Mouse (Mus musculus): ENCODE results near the gene Gm11032.
A peak's percentile ranks its signal among the peaks of the same experiment; 100 is the strongest.
"Not testable (repeated sequence)": the region's sequence is repeated elsewhere in the genome, so short reads cannot be mapped to it uniquely, and the experiment has no call there.

The Gm11032 gene

DNA sequence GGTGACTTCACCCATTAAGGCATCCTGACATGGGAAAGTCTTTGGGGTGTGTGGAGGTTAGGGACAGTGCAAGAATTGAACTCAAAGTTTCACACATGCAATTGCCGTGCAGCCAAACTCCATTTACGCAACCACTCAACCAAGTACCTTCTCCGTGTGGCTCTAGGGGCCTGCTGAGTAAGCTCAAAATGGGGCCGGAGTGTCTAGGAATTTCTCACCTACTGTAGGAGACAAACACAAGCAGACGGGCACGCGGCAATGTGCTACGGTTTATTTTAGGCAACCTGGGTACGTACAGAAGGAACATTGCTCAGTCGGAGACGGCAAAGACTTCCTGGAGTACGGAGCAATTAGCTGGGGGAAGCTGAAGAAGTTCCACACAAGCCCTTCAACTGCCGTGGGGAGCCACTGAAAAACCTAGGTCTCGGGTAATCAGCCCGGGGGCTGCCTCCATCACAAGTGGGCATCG is at the start of gene Gm11032:
Gm11032 (plus strand) TSS at position 51 of the 469 bp plus-strand sequence.
- DNase-seq (ENCODE audit: low spot score): no peak

DNA sequence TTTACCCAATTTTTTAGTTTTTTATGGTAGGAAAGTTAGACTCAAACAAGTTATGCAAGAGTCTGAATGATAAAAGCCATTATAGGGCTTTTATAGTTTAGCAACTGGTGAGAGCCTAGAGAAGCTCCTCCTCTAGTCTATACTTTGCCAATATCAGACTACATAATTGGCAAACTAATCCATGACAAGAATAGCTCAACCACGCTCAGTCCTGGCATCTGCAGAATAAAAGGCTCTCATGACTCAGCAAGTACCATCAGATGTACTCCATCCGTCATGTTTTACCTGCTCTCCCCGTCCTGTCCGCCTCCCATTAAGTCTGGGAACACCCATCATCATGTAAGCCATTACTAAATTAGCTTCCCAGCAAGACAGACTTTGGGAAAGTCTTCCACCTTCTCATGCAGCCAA is 48.4 kb upstream of the Gm11032 start:
- no peak for DNase-seq (ENCODE audit: low spot score)

DNA sequence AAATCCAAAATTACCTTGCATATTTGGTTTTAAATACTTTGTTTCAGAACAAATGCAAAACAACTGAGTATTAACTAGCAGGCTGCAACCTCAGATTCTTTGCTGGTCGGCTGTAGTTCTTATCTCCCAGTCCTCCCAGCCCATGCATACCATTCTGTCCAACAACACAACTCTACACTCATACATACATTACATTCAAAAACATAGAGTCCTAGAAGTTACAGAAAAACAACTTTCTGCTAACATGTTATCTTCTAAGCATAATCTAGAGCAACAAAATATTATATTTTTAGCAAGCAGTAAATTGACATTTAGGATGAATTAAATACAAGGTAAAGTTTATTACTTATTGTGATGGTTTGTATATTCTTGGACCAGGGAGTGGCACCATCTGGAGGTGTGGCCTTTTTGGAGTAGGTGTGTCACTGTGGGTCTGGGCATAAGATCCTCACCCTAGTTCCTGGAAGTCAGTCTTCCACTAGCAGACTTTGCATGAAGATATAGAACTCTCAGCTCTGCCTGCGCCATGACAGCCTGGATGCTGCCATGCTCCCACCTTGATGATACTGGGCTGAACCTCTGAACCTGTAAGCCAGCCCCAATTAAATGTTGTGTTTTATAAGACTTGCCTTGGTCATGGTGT is 43.7 kb upstream of the Gm11032 start:
- DNase-seq (ENCODE audit: low spot score): not testable (repeated sequence)

DNA sequence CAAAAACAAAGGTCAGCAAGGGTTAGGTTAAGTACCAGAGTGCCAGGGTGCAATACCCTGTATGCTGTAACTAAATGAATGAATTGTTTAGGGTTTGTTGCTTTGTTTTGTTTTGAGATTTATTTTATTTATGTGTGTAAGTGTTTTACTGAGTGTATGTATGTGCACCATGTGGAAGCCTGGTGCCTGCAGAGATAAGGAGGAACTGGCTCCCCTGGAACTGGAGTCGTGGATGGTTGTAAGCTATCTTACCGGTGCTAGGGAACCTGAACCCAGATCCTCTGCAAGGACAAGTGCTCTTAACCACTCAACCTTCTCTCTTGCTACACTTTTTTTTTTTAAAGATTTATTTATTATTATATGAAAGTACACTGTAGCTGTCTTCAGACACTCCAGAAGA is 42.8 kb upstream of the Gm11032 start:
- no peak for DNase-seq (ENCODE audit: low spot score)

DNA sequence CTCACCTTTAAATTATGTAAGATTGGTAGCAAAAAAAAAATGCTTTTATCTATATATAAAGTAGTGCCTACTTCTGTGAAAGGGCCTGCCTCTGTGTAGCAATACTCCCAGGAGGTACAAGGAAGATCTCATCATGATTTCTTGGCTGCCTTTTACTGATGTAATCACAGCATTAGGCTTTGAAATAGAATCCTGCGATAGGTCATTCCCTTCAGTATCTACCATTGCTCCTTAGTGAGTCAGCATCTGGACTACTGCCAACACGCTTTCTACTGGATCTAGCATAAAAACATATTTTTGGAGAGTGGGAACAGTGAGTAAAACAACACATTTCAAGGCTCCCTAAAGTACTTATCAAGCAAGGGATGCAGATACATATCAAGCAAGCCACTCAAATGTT is 41.2 kb upstream of the Gm11032 start:
- DNase-seq (ENCODE audit: low spot score): no peak

DNA sequence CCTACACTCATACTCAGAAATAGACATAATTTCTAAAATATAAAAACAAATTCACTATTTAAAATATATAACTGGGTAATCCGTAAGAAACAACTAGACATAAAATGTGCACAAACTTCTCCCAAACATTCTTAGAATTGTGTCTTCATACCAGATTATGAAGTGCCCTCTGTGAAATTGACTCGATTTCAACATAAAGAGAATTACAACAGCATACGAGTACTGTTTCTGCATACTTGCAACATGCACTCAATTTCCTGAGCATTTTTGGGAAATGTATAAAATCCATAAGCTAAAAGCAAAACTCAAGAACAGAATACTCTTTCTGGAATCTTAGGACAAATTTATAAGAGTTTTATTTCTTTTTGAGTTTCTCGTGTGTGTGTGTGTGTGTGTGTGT is 28.1 kb upstream of the Gm11032 start:
- DNase-seq (ENCODE audit: low spot score): no peak

DNA sequence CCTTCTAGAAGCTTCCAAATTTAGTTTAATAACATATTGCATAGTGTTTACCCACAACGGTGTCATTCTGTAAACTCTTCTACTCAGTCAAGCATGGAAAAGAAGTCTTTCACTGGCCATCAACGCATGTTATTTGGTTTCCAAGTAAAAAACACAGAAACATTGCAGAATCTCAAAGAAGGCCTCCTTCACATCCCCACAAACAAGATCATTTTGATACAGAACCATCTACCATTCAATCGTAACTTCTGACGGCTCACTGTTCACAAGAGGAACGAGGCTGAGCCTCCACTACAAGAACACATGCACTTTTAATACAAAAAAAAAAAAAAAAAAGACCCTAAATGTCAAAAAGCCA is 26.4 kb upstream of the Gm11032 start:
- DNase-seq (ENCODE audit: low spot score): no peak

DNA sequence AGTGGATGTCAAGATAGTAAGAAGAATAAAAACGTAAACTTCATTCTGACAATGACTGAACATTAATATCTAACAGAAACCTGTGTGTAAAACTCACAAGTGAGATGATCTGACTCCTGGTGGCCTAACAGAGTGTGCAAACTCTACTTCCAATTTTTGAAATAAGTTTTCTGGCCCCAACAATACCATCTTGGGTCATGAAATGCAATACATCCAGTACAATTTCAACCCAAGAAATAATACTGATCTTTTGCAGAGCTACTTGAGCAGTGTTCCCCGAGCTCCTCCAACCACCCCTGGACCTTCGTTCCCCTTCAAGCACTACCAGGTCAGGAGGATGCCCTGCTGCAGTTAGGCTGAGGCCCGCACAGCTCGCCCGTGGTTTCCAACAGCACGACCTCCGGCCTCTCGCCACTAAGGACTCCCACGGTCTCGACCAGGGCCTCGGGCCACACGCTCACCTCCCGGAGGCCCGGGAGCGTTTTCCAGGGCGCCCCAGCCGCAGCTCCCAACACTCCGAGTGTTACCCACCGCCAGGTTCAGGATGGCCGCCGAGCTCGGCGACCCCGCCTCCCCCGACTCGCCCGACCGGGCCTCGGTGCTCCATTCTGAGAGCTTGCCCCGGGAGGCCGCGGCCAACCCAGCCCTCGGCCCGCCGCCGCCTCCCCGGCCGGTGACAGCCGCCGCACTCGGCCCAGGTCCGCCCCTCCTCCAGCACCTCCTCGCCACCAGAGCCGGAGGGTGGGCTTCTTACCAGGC is 25.8 kb upstream of the Gm11032 start:
- DNase-seq (ENCODE audit: low spot score): no peak

DNA sequence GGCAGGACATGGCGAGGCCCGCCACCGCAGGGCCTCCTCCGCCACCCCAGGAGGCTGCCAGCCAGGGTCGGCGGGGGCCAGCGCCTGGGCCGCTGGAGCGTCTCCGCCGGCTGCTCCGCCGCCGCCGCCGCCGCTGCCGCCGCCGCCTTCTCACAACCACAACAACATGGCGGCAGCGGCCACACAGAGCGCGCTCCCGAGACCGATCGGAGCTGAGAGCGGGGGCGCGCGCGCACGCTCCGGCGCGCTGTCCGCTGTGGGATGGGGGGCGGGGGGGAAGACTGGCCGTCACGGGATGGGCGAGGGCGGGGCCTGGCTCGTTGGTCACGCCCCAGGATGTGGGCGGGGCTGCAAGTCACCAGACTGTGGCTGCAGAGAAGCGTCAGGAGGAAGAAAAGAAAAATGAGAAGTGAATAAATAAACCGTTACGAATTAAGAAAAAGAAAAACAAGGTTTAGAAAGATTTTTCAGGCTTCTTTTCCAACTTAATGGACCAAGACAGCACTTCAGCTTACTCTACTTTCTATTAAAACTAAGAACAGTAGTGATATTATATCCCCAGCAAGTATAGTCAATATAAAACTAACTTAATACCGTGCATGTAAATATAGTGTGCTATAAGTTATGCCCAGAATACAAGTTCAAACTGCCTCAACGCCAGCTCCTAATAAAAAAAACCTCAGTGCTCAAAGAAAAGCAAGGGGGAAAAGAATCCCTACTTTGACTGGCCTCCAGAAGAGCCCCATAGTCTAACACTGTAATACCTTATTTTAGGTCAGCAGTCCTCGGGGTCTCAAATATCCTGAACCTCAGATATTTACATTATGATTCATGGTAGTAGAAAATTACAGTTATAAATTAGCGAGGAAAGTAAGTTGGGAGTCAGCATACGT is 25.0 kb upstream of the Gm11032 start, which contains the start of gene Mtmr3:
Mtmr3 (minus strand) TSS at position 256 of the 893 bp plus-strand sequence.
- DNase-seq (ENCODE audit: low spot score): peak; percentile 88

DNA sequence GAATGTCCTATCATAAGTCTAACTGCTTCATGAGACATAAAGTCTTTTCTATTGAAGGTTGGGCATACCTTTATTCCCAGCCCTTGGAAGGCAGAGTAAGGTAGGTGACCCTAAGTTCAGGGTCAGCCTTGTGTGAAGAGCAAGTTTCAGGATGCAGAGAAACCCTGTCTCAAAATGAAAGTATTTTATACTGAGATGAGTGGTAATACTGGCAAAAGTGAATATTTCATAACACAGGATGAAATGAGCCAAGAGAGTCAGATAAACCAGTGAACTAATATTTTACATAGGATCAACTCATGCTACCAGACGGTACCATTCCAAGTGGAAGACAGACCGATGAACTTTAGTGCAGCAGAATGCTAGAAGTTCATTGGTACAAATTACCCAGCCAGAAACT is 21.5 kb upstream of the Gm11032 start:
- no peak for DNase-seq (ENCODE audit: low spot score)

DNA sequence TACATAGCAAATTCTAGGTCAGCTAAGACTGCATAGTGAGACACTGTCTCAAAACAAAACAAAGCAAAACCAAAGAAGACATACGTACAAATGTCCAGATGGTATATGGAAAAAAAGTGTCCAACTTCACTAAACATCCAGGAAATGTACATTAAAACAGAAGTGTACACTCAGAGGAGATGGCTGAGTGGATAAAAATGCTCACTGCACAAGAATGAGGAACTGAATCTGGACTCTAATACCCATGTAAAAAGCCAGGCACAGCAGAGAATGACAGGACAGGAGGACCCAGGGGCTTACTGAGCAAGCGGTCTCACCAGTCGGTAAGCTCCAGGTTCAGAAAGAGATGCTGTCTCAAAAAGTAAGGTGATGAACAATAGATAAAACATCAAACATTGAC is 20.0 kb upstream of the Gm11032 start:
- DNase-seq (ENCODE audit: low spot score): no peak

DNA sequence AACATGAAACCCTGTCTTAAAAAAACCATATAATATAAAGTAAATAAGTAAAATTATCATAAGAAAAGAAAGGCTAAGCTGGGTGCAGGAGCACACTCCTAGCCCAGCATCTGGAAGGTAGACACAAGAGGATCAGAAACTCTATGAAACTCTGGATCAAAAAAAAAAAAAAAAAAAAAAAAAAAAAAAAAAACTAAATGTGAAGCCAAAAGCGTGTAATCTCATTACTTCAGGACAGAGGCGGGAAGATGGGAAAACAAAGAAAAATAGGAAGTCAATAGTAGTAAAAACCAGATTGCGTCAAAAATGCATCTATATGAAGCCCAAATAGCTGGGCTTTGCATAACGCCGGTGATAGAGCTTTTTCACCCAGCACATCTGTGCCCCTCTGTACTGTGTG is 18.0 kb upstream of the Gm11032 start:
- DNase-seq (ENCODE audit: low spot score): no peak

DNA sequence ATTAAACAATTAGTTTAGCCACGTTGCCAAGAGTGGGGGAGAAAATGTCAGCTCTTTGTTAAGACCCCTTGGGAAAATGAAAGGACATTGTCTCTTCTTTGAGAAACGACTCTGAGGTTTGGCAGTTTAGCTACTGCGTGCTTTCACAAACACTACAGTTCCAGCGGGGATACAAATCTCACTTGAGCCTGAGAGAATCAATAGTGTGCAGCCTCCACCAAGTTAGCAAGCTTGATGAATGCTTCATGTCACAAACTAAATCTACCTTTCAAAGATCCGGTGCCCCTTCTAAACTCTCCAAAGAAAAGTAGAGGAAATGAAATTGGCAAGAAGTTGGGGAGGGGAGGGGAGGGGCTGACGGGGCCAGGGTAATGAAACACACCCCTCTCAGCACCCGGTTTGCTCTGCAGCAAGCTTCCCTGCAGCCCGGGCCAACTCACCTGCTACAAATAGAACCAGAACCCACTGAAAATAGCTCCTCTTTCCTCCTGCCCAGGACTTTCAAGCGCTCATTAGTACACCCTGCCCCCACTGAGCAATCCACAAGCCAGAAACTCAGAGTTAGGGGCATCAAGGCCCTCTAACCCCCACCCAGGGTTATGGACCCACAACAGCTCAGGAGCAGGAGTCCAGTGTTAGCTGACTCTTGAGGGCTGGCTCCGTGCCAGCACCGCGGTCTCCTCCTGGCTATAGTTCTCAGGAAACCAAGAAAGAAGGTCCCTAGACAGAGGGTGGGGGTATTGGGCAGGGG is 17.0 kb upstream of the Gm11032 start:
- DNase-seq (ENCODE audit: low spot score): no peak

DNA sequence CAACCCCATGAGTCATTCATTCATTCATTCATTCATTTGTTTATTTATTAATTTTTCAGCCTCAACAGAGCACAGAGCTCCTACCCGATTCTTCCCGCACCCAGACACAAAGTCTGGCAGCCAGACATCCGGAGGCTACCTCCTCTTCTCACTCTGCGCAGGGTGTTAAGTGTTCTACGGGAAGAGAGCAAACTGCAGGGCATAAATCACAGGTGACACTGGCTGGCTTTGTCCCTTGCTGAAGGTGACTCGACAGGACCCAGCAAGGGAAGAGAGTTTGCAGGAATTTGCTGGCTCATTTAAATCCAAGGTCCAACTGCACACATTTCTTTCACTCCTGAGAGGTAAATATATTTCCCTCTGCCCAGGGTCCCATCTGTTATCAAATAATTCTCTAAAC is 15.4 kb upstream of the Gm11032 start:
- no peak for DNase-seq (ENCODE audit: low spot score)

DNA sequence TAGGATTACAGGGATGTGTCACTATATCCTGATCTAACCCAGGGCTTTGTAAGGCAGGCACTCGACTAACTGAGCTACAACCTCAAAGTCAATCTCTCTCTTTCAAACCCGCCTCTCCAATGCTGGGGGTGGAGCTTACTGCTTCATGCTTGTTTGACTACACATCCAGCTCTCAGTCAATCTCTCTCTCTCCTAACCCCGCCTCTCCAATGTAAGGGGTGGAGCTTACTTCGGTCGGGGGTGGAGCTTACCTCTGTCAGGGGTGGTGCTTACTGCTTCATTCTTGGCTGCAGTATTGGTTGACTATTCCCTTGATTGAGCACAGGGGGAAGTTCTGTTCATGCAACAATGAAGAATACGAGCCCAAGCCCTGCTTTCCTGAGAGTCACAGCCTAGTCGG is 14.5 kb upstream of the Gm11032 start:
- no peak for DNase-seq (ENCODE audit: low spot score)

DNA sequence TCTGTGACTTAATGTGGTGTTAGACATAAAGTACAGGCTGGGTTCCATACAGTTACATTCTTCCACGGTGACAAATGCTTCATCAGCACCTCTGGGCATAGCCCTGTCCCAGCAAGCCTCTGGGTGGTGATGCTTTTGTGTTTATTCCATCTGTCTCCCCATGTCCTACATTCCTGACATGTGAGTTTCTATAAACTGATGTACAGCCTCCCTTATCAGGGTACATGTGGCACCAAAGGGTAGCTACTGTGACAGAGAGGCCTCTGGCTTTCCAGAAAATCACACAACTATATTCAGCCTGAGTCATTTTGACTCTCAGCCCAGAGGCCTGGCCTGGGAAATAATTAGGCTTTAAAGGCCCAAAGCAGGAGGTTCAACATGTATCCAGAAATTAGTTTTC is 13.3 kb upstream of the Gm11032 start:
- no peak for DNase-seq (ENCODE audit: low spot score)

DNA sequence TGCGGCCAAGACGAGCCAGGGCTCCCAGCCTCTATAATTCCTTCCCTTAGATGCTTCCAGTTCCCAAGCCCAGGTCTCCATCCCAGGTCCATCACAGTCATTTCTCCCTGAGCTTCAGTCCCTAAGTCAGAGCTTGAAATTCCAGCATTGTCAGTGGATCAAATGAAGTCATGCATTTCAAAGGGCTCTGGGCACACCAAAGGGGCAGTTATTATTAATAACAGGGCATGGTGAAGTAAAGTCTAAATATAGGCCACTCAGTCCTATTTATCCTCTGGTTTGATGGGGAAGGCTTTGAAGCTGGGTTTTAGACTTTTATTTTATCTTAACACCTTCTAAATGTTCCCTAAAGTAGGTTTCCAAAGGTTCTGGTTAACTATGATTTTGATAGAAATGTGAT is 8.0 kb upstream of the Gm11032 start:
- DNase-seq (ENCODE audit: low spot score): no peak

DNA sequence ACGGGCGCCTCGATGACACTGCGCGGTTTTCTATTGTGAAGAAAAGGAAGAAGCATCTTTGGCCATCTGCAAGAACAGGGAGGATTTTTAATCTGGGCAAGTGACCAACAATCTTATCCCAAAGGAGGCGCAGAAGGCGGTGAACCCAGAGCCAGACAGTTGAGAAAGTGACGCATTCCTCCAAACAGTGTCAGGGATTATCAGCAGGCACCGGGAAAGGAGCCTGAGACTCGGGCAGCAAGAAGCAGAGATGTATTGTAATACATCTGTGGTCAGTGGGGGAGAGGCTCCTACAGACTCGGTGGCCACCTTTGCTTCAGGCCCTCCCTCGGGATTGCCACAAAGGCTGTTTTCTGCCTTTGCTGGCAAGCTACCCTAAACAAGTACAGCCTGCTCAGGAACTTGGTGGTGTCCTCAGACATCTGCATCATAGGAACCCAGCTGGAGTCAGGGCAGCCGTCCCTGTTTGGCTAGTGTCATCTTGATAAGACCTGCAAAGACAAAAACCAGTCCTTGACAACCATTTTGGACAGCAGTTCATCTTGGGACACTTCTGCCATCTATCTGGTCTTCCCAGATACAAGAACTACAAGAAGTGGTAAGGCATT is 738 bp downstream of the Gm11032 start:
- no peak for DNase-seq (ENCODE audit: low spot score)

DNA sequence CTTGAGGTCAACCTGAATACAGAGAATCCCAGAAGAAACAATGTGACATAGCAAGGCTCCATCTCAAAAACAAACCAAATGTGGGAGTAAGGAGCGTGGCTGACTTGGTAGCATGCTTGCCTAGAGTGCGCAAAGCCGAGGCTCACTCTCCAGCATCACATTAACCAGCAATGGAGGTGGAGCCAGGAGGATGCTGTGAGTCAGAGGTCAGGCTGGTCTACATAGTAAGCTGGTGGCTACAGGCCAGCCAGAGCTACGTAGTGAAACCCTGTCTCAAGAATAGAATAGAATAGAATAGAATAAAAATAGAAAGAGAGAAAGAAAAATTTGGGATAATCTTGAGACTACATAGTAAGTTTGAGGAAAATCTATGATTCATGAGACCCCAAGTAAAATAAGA is 2.0 kb downstream of the Gm11032 start:
- DNase-seq (ENCODE audit: low spot score): no peak

DNA sequence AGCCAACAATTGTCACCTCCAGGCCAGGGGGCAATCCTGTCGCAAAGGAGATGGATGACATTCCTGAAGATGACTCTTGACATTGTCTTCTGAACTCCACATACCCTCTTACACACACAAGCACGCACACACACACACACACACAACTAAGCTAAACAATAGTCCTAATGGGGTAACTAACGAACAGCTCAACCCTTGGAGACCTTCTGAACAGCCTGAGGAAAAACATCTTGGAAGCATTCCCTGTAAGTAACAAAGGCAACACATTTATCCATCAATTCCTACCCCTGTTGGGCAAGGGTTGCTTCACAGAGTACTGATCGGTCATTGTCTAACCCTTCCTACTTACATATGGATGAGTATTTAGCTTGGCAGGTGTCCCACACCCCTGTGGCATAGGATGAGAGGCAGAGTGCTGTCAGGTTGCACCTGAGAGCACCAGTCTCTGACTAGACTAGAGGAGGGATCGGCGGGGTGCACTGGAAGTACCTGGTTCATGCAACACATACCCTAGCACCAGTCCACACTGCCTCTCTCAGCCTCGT is 2.6 kb downstream of the Gm11032 start:
- no peak for DNase-seq (ENCODE audit: low spot score)

DNA sequence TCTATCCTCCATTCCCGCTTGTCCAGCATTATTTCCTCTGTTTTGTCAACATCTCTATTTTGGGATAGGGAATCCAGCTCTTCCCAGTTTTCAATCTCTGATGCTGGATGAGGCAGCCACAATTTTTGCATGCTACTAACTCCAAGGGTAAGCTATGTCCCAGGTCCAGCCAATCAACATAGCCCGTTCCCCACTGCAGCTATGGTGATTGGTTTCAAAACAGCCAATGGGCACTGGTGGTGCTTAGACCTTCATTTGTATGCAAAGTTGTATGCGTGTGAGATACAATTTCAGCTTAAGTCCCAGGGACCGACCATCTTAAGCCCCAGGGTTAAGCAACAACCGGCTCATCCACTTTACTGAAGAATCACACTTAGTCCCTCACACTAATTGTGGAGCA is 3.1 kb downstream of the Gm11032 start:
- DNase-seq (ENCODE audit: low spot score): no peak
